Mouse (Mus musculus): Measurements from ENCODE around the gene Gsta3.

GRCm38 (mm10) chr1:21296169-21296568 is 55.8 kb downstream of the Gsta3 start:
- TF ChIP-seq FLI1 (IDR thresholded peaks at IDR 0.05; ENCODE audit: low read length), result no peak
- no peak for TF ChIP-seq GATA1 (IDR thresholded peaks at IDR 0.05; ENCODE audit: borderline replicate concordance, low read length)
